Mouse (Mus musculus) midbrain, embryonic 13.5 days (tissue): ENCODE data around the gene Gm32717. TPM values are rescaled to one million over a fixed set of nuclear protein-coding genes. Genes with fewer than 3 reads are reported as not detected.
A peak's percentile ranks its signal among the peaks of the same experiment; 100 is the strongest.
"Not testable (repeated sequence)": the region's sequence is repeated elsewhere in the genome, so short reads cannot be mapped to it uniquely, and the experiment has no call there.

Experiments used
- ATAC-seq: fragments of 200-750 bp; cut with Nextera tagmentation; 2 replicates; pipeline ENCODE4 v1.8.0; 2017; ENCODE audit warnings: mild to moderate bottlenecking, moderate TSS enrichment, moderate library complexity
- H3K27ac ChIP-seq: fragments of 300-500 bp; sonication (generic); 2 replicates; pipeline ENCODE4 v1.5.1; 2015; ENCODE audit warnings: inconsistent platforms, mild to moderate bottlenecking, moderate library complexity
- H3K27me3 ChIP-seq: fragments of 300-500 bp; sonication (generic); 2 replicates; pipeline ENCODE4 v1.6.1; 2015; ENCODE audit warnings: mild to moderate bottlenecking, inconsistent platforms
- H3K36me3 ChIP-seq: fragments of 300-500 bp; sonication (generic); 2 replicates; pipeline ENCODE4 v1.6.1; 2015; ENCODE audit warnings: mild to moderate bottlenecking, inconsistent platforms
- H3K4me1 ChIP-seq: fragments of 300-500 bp; sonication (generic); replicated peaks from 2 replicates; pipeline ENCODE4 v1.6.1; 2015; ENCODE audit warnings: inconsistent platforms
- H3K4me2 ChIP-seq: fragments of 300-500 bp; sonication (generic); replicated peaks from 2 replicates; pipeline ENCODE4 v1.6.1; 2015; ENCODE audit warnings: moderate library complexity, mild to moderate bottlenecking, inconsistent platforms
- H3K4me3 ChIP-seq: fragments of 300-500 bp; sonication (generic); replicated peaks from 2 replicates; pipeline ENCODE4 v1.5.1; 2015; ENCODE audit warnings: mild to moderate bottlenecking, inconsistent platforms
- H3K9ac ChIP-seq: fragments of 300-500 bp; sonication (generic); replicated peaks from 2 replicates; pipeline ENCODE4 v1.6.1; 2015; ENCODE audit warnings: mild to moderate bottlenecking, inconsistent platforms
- H3K9me3 ChIP-seq: fragments of 300-500 bp; sonication (generic); 2 replicates; pipeline ENCODE4 v1.6.1; 2016; ENCODE audit warnings: mild to moderate bottlenecking, inconsistent platforms
- WGBS: fragments of 180-500 bp; shearing (Covaris S2); methylation state at CpG from one replicate; pipeline ENCODE4 v1.1.7; 2015; 5-methylcytosine and 5-hydroxymethylcytosine counted together
- polyA plus RNA-seq: library from polyadenylated mRNA; unstranded; fragments of >200 nt; fragmentation: Nextera tagmentation; extraction: Ambion mirVana; gene quantifications from 2 replicates; pipeline ENCODE4 v1.2.1, GENCODE M21; 2015

Gene Gm32717
- polyA plus RNA-seq, result 0.23 and 0.26 TPM in 2 replicates

- no CpG with 5 or more reads among the region's 13 CpGs for WGBS
- H3K4me3 ChIP-seq, H3K4me2 ChIP-seq, H3K27me3 ChIP-seq, H3K27ac ChIP-seq, H3K9me3 ChIP-seq, H3K4me1 ChIP-seq, ATAC-seq, H3K36me3 ChIP-seq, H3K9ac ChIP-seq: not testable (repeated sequence)
Observed at GRCm38 (mm10) chr10:118240680-118241079, at the start of gene Gm32717. TSS of gene Gm32717 (minus strand) at chr10:118240780.

GRCm38 (mm10) chr10:118283016-118283415 lies 42.4 kb upstream of the Gm32717 start:
- H3K27me3 ChIP-seq, H3K4me2 ChIP-seq, H3K4me3 ChIP-seq, H3K36me3 ChIP-seq, H3K4me1 ChIP-seq, H3K27ac ChIP-seq, H3K9ac ChIP-seq, ATAC-seq, H3K9me3 ChIP-seq: not testable (repeated sequence)
- WGBS, result 95% methylated on average over 2 of the region's 5 CpGs

GRCm38 (mm10) chr10:118282565-118282964 lies 42.0 kb upstream of the Gm32717 start:
- not testable (repeated sequence) for H3K36me3 ChIP-seq, H3K27ac ChIP-seq, H3K27me3 ChIP-seq, H3K4me1 ChIP-seq, ATAC-seq, H3K4me3 ChIP-seq, H3K4me2 ChIP-seq, H3K9ac ChIP-seq, H3K9me3 ChIP-seq
- WGBS, result 81% methylated on average over 7 of the region's 7 CpGs

DNA sequence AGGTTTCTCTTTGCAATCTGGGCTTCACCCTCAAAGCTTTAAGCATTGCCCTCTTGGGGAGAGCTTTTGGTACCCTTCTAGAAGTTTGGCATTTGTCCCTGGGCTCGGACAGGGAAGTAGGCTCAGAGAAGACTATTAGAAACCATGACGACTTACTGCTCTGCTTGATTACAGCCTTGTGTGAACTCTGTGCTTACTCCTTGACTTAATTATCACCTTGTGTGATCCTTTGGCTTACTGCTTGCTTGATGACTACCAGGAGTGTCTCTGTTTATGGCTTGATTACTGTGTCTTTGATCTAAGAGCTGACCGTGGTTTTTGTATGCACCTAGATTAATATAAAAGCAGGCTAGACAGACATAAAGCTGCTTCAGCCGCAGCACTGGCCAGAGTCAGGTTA lies 37.5 kb upstream of the Gm32717 start:
- not testable (repeated sequence) for H3K4me2 ChIP-seq, H3K9ac ChIP-seq, H3K4me1 ChIP-seq, ATAC-seq, H3K36me3 ChIP-seq, H3K27ac ChIP-seq, H3K9me3 ChIP-seq, H3K27me3 ChIP-seq, H3K4me3 ChIP-seq
- WGBS, result no CpG with 5 or more reads among the region's 4 CpGs

GRCm38 (mm10) chr10:118271416-118271815 lies 30.8 kb upstream of the Gm32717 start:
- not testable (repeated sequence) for H3K9me3 ChIP-seq, H3K4me3 ChIP-seq, H3K4me2 ChIP-seq, H3K36me3 ChIP-seq, H3K27me3 ChIP-seq, H3K9ac ChIP-seq, H3K27ac ChIP-seq, ATAC-seq, H3K4me1 ChIP-seq
- 100% methylated on average over 1 of the region's 2 CpGs for WGBS

GRCm38 (mm10) chr10:118268812-118269211 lies 28.2 kb upstream of the Gm32717 start:
- H3K36me3 ChIP-seq, H3K4me2 ChIP-seq, H3K27me3 ChIP-seq, ATAC-seq, H3K9me3 ChIP-seq, H3K27ac ChIP-seq, H3K4me3 ChIP-seq, H3K9ac ChIP-seq, H3K4me1 ChIP-seq: not testable (repeated sequence)
- 100% methylated on average over 1 of the region's 8 CpGs for WGBS

- ATAC-seq, H3K9me3 ChIP-seq: not testable (repeated sequence)
- no CpG with 5 or more reads among the region's 13 CpGs for WGBS
Observed at GRCm38 (mm10) chr10:118258388-118258787, 17.8 kb upstream of the Gm32717 start, which contains the start of gene Gm32802. TSS of gene Gm32802 (plus strand) at chr10:118258688.

DNA sequence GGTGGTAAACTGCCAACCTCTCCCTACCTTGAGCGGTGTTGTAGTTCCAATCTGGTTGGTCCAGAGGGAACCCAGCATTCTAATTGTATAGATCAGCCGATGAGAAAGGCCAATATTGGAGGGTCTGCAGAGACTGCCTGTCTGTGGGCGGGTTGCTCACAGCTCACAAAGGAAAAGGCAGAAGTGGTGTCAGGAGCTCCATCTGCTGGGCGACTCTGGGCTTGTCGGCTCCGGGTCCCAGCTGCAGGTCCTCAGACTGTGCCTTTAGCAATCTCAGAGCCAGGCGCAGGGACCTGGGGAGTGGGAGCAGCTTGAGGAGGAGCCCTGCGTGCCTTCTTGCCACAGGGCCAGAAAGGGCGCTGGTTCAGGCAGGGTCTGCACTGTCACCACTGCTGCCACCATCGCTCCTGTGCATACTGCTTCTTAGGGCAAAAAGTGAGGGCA lies 10.3 kb upstream of the Gm32717 start:
- Histone ChIP-seq H3K9me3 (no peaks in the 10 kb centered on the region), H3K4me1 (peaks cover 7% of the 10 kb centered on the region; the same call in 1 of the 2 replicates), H3K27me3 (no peaks in the 10 kb centered on the region), H3K4me3 (no peak overlapping the region), H3K4me2 (no peak overlapping the region; the same call in 1 of the 2 replicates), H3K36me3 (no peaks in the 10 kb centered on the region), H3K9ac (no peak overlapping the region), H3K27ac (no peak overlapping the region)
- 36% methylated on average over 10 of the region's 10 CpGs for WGBS
- peak; percentile 88 for ATAC-seq

More at GRCm38 (mm10) chr10:118258388-118258787, 17.8 kb upstream of the Gm32717 start, which contains the start of gene Gm32802:
- not testable (repeated sequence) for H3K4me3 ChIP-seq, H3K36me3 ChIP-seq, H3K27me3 ChIP-seq, H3K4me2 ChIP-seq, H3K9ac ChIP-seq, H3K27ac ChIP-seq, H3K4me1 ChIP-seq

DNA sequence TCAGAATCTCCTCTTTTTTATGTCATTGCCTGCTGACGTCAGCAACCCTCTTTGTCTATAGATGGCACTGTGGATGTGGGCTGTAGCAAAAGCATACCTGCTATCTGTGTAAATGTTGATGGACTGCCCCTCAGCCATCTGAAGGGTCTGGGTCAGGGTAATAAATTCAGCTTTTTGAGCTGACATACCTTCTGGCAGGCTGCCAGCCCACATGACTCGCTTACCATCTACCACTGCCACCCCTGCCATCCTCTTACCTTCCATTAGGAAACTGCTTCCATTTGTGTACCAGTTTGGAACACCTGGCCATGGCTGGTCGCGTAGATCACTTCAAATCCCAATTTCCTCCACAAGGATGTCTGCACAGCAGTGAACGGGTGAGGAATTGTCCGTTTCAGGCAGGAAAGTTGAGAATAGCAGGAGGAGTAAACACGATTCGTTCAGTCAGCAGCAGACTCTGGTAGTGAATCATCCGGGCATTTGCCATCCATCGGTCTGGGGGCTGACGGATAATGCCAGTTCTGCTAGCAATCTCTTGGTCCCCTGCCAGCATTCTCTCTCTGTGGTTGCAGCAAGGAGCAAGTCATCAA lies 8.5 kb upstream of the Gm32717 start:
- H3K4me1 ChIP-seq, H3K36me3 ChIP-seq, ATAC-seq, H3K27ac ChIP-seq, H3K9me3 ChIP-seq, H3K9ac ChIP-seq, H3K4me2 ChIP-seq, H3K27me3 ChIP-seq, H3K4me3 ChIP-seq: not testable (repeated sequence)
- 86% methylated on average over 11 of the region's 11 CpGs for WGBS

DNA sequence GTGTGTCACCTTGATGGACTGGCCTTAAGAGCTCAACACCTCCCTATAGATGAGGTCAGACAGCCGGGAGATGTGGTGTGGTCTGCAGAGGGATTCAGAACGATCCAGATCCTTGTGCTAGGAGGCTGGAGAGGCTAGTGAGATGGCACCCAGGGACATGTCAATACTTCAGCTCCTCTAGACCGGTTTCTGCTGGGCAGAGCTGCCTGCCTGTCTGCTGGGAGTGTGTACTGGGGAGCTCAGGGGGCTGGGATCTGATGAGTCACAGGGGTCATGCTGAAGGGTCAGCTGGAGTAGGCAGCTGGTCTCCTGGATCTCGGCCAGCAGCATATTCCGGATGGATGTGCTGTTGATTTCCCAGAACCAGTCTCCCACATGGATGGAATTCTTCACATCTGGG lies 8.0 kb downstream of the Gm32717 start:
- not testable (repeated sequence) for H3K27ac ChIP-seq, H3K4me2 ChIP-seq, H3K27me3 ChIP-seq, H3K36me3 ChIP-seq, ATAC-seq, H3K4me3 ChIP-seq, H3K4me1 ChIP-seq, H3K9ac ChIP-seq, H3K9me3 ChIP-seq
- WGBS, result no CpG with 5 or more reads among the region's 5 CpGs

DNA sequence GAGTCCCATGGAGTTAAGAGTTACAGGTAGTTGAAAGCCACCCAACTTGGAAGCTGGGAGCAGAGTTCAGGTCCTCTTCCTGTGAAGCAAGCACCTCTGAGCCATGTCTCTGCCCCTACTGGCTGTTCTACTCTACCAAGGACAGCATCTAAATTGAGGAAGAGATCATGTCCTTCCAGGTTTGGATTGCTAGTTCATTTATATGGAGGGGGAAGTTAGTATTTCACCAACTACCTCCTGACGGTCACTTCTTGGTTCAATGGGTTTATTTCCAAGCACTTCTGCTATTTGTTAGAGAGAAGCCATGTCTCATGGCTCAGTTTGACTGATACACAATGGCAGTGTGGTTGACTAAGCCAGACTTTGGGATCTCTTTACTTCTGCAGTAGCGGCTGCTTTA lies 13.0 kb downstream of the Gm32717 start:
- not testable (repeated sequence) for H3K27me3 ChIP-seq

GRCm38 (mm10) chr10:118215719-118216393 lies 24.7 kb downstream of the Gm32717 start:
- not testable (repeated sequence) for H3K9ac ChIP-seq, H3K4me3 ChIP-seq, H3K4me1 ChIP-seq, H3K27me3 ChIP-seq, H3K27ac ChIP-seq, ATAC-seq, H3K36me3 ChIP-seq, H3K4me2 ChIP-seq, H3K9me3 ChIP-seq
- 83% methylated on average over 2 of the region's 4 CpGs for WGBS

More for the DNA sequence above, 13.0 kb downstream of the Gm32717 start:
- H3K9me3 ChIP-seq, H3K4me2 ChIP-seq, H3K27ac ChIP-seq, ATAC-seq, H3K36me3 ChIP-seq, H3K4me3 ChIP-seq, H3K9ac ChIP-seq, H3K4me1 ChIP-seq: not testable (repeated sequence)
- WGBS, result 86% methylated on average over 1 of the region's 2 CpGs
